Mouse (Mus musculus): ENCODE data around the gene Cpeb2. TPM values are rescaled to one million over a fixed set of nuclear protein-coding genes. Genes with fewer than 3 reads are reported as not detected.

Gene Cpeb2
- total RNA-seq, 2 experiments from 2014 or later = 48.1 to 49.6 TPM

GRCm38 (mm10) chr5:43324311-43324862, 91.4 kb downstream of the Cpeb2 start:
- DNase-seq (ENCODE audit: low spot score in 2 of 2) = no peak

- DNase-seq (ENCODE audit: low spot score in 2 of 2) = no peak
These were observed 92.6 kb downstream of the Cpeb2 start for GRCm38 (mm10) chr5:43325561-43325960.

- DNase-seq (ENCODE audit: low spot score in 2 of 2) = no peak
These were observed 95.6 kb downstream of the Cpeb2 start for GRCm38 (mm10) chr5:43328579-43328978.

GRCm38 (mm10) chr5:43330260-43330659, 97.3 kb downstream of the Cpeb2 start:
- no peak for DNase-seq (ENCODE audit: low spot score in 2 of 2)

- DNase-seq (ENCODE audit: low spot score in 2 of 2) = no peak
These were observed 101.5 kb downstream of the Cpeb2 start for GRCm38 (mm10) chr5:43334469-43334868.

- no peak for DNase-seq (ENCODE audit: low spot score in 2 of 2)
These were observed 104.2 kb downstream of the Cpeb2 start for GRCm38 (mm10) chr5:43337212-43337611.

GRCm38 (mm10) chr5:43338771-43339475, 106.0 kb downstream of the Cpeb2 start:
- peak in 1 of 2 experiments; percentile 56 for DNase-seq (ENCODE audit: low spot score in 2 of 2)

Measured in layer of hippocampus, adult 18-20 months (tissue).